Mouse (Mus musculus) heart, embryonic 13.5 days (tissue): Measurements from ENCODE around the gene Nsmf. TPM values are rescaled to one million over a fixed set of nuclear protein-coding genes. Genes with fewer than 3 reads are reported as not detected.

Source experiments
- ATAC-seq: fragments of 200-750 bp; cut with Nextera tagmentation; 2 replicates; pipeline ENCODE4 v1.8.0; 2017; ENCODE audit warnings: moderate TSS enrichment; ENCODE audit not compliant: insufficient number of reproducible peaks, low FRiP score, low TSS enrichment; ENCODE audit errors: extremely low read depth
- H3K27ac ChIP-seq: fragments of 300-500 bp; sonication (generic); replicated peaks from 2 replicates; pipeline ENCODE4 v1.5.1; 2015; ENCODE audit warnings: moderate library complexity, mild to moderate bottlenecking, inconsistent platforms
- H3K27me3 ChIP-seq: fragments of 300-500 bp; sonication (generic); replicated peaks from 2 replicates; pipeline ENCODE4 v1.6.1; 2015; ENCODE audit warnings: mild to moderate bottlenecking, inconsistent platforms
- H3K36me3 ChIP-seq: fragments of 300-500 bp; sonication (generic); 2 replicates; pipeline ENCODE4 v1.6.1; 2015; ENCODE audit warnings: mild to moderate bottlenecking, inconsistent platforms
- H3K4me1 ChIP-seq: fragments of 300-500 bp; sonication (generic); 2 replicates; pipeline ENCODE4 v1.6.1; 2015; ENCODE audit warnings: inconsistent platforms
- H3K4me2 ChIP-seq: fragments of 300-500 bp; sonication (generic); 2 replicates; pipeline ENCODE4 v1.6.1; 2015; ENCODE audit warnings: inconsistent platforms, mild to moderate bottlenecking, moderate library complexity
- H3K4me3 ChIP-seq: fragments of 300-500 bp; sonication (generic); 2 replicates; pipeline ENCODE4 v1.5.1; 2015; ENCODE audit warnings: moderate library complexity, mild to moderate bottlenecking, inconsistent platforms
- H3K9ac ChIP-seq: fragments of 300-500 bp; sonication (generic); 2 replicates; pipeline ENCODE4 v1.6.1; 2015; ENCODE audit warnings: inconsistent platforms, mild to moderate bottlenecking, moderate library complexity
- H3K9me3 ChIP-seq: fragments of 300-500 bp; sonication (generic); 2 replicates; pipeline ENCODE4 v1.6.1; 2016; ENCODE audit warnings: inconsistent platforms
- whole genome bisulfite sequencing: fragments of 180-500 bp; shearing (Covaris S2); methylation state at CpG from one replicate; pipeline ENCODE4 v1.1.7; 2015; ENCODE audit warnings: mixed read lengths; 5-methylcytosine and 5-hydroxymethylcytosine counted together
- microRNA-seq: library from miRNA; unstranded; fragments of <30 nt; microRNA quantifications from one replicate; pipeline ENCODE4, GENCODE M21; 2016
- polyA plus RNA-seq: library from polyadenylated mRNA; unstranded; fragments of >200 nt; fragmentation: Nextera tagmentation; extraction: Ambion mirVana; gene quantifications from 2 replicates; pipeline ENCODE4 v1.2.1, GENCODE M21; 2015

Gene Nsmf
- polyA plus RNA-seq, 1 experiment from 2014 or later: 49.4 TPM

DNA sequence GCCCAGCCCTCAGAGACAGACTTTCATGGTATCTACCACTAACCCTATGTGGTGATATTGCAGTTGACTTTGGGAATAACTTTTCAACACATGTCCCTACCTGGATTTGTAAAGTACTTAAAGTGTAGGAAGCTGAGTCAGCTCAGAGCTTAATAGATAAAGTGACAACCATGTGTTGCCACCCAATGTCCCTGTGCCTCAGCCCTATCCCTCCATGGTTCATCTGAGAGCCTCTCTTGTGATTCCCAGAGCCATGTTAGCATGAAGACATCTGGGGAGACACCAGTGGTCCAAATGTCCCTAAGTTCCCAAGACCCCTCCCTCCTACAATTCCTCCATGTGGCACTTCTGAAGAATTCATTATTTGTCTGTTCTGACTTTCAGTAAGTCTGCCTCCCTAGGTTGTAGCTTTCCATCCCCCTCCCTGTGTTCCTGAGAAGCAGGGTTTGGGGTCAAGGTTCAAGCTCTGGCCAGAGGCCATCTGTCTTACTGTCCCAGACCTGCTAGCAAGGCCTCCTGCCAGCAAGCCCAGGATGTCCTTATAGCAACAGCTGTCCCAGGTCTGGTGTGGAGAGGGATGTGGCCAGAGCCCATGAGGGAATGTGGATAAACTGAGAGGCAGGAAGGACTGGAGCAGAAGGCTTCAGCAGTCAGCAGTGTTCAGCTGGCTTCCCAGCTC, 56.5 kb downstream of the Nsmf start:
- Histone ChIP-seq H3K27ac (peak overlapping the region; percentile 81), H3K9ac (no peak overlapping the region), H3K27me3 (no peaks in the 10 kb centered on the region), H3K4me2 (no peak overlapping the region), H3K4me3 (no peak overlapping the region), H3K36me3 (no peaks in the 10 kb centered on the region), H3K4me1 (peaks cover 32% of the 10 kb centered on the region), H3K9me3 (no peaks in the 10 kb centered on the region)
- ATAC-seq: no peak

DNA sequence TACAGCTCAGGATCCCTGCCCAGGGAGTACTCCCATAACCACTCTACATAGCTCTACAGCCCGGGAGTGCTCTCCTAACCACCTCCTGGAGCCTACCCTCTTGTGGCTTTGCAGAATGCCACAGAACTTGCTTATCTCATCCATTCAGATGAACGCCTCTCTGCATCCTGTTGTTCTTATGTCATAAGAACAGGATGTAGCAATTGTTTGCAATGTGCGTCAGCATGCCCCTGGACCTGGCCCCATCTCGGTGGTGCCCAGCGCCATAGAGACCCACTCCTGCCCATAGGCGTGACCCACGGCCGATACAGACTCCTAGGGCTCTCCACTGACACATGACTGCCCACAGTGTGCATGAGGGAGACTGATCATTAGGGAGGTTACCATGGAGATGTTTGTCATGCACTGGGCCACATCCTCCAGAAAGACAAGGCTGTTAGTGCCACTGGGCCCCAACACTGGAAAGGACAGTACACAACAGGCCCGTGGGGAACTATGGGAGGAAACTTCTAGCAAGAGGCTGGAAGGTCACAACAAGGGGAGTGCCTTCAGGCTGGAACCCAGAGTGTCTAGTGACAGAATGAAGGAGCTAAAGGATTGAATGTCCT, 57.1 kb downstream of the Nsmf start:
- no peaks in the 10 kb centered on the region for H3K9me3 ChIP-seq
- H3K4me3 ChIP-seq: no peak overlapping the region
- peak overlapping the region; percentile 10; the same call in 1 of the 2 replicates for H3K9ac ChIP-seq
- WGBS: 44% methylated on average over 9 of the region's 9 CpGs
- peak overlapping the region; percentile 81 for H3K27ac ChIP-seq
- H3K4me2 ChIP-seq: no peak overlapping the region
- no peak; the same call in 1 of the 2 replicates for ATAC-seq
- H3K4me1 ChIP-seq: peaks cover 27% of the 10 kb centered on the region
- H3K27me3 ChIP-seq: no peaks in the 10 kb centered on the region
- no peaks in the 10 kb centered on the region for H3K36me3 ChIP-seq

Small RNAs within 50 kb of the gene (microRNA-seq; reads per million reads assigned to microRNA genes)
- gene Gm24328: not detected
- gene Mir7664: not detected

Other genes with a start within 250 kb of the Nsmf start
- 52.3 and 55.5 TPM in 2 replicates for gene Ehmt1, start 134.7 kb upstream of the Nsmf start, polyA plus RNA-seq
- 14.3 and 15.0 TPM in 2 replicates for gene Arrdc1, start 119.1 kb upstream of the Nsmf start, polyA plus RNA-seq
- 8.1 and 10.0 TPM in 2 replicates for gene Zmynd19, start 104.6 kb upstream of the Nsmf start, polyA plus RNA-seq
- 18.5 and 20.0 TPM in 2 replicates for gene Dph7, start 92.0 kb upstream of the Nsmf start, polyA plus RNA-seq
- gene Mrpl41, start 79.3 kb upstream of the Nsmf start, polyA plus RNA-seq: 109 and 125 TPM in 2 replicates
- 7.7 and 8.7 TPM in 2 replicates for gene Pnpla7, start 78.3 kb upstream of the Nsmf start, polyA plus RNA-seq
- gene Entpd8, start 25.9 kb downstream of the Nsmf start, polyA plus RNA-seq: not detected in 2 replicates
- 0.09 TPM in 1 of 2 replicates, not detected in the other for gene Noxa1, start 40.8 kb downstream of the Nsmf start, polyA plus RNA-seq
- gene Nrarp, start 126.4 kb downstream of the Nsmf start, polyA plus RNA-seq: 7.7 and 8.2 TPM in 2 replicates
- gene Tor4a, start 142.5 kb downstream of the Nsmf start, polyA plus RNA-seq: 6.4 and 6.9 TPM in 2 replicates
- gene Nelfb, start 157.1 kb downstream of the Nsmf start, polyA plus RNA-seq: 68.8 and 72.8 TPM in 2 replicates
- gene Stpg3, start 160.3 kb downstream of the Nsmf start, polyA plus RNA-seq: not detected in 2 replicates
- gene Fam166a, start 164.4 kb downstream of the Nsmf start, polyA plus RNA-seq: not detected in 2 replicates
- gene Tubb4b, start 170.3 kb downstream of the Nsmf start, polyA plus RNA-seq: 402 and 437 TPM in 2 replicates
- not detected in 2 replicates for gene Slc34a3, start 180.0 kb downstream of the Nsmf start, polyA plus RNA-seq
- not detected in 2 replicates for gene Rnf224, start 182.4 kb downstream of the Nsmf start, polyA plus RNA-seq
- 6.6 and 7.2 TPM in 2 replicates for gene Rnf208, start 187.9 kb downstream of the Nsmf start, polyA plus RNA-seq
- gene Cysrt1, start 188.1 kb downstream of the Nsmf start, polyA plus RNA-seq: not detected in 2 replicates
- gene AL732309.1, start 192.5 kb downstream of the Nsmf start, polyA plus RNA-seq: 2.1 and 2.9 TPM in 2 replicates
- 15.5 and 15.9 TPM in 2 replicates for gene Tmem203, start 201.1 kb downstream of the Nsmf start, polyA plus RNA-seq
- 3.5 and 4.3 TPM in 2 replicates for gene Tprn, start 208.3 kb downstream of the Nsmf start, polyA plus RNA-seq
- 144 and 158 TPM in 2 replicates for gene Ssna1, start 218.1 kb downstream of the Nsmf start, polyA plus RNA-seq
- 77.3 and 82.5 TPM in 2 replicates for gene Anapc2, start 218.1 kb downstream of the Nsmf start, polyA plus RNA-seq
- gene Tmem210, start 233.8 kb downstream of the Nsmf start, polyA plus RNA-seq: not detected in 2 replicates
- not detected in 2 replicates for gene Lrrc26, start 235.6 kb downstream of the Nsmf start, polyA plus RNA-seq